Mouse (Mus musculus) ES-CJ7 (cell line): ENCODE results near the gene Cyp2d26.

Experiments
- DNase-seq: peaks from one replicate; pipeline ENCODE4 v3.0.0; 2011; ENCODE audit warnings: low read depth, low spot score

Gene Cyp2d26

GRCm38 (mm10) chr15:82763631-82764420, 30.3 kb downstream of the Cyp2d26 start, which contains the start of gene Cyp2d40:
TSS of gene Cyp2d40 (minus strand) at chr15:82764183.
- DNase-seq: no peak

- no peak for DNase-seq
Measured at GRCm38 (mm10) chr15:82748141-82748540, 46.0 kb downstream of the Cyp2d26 start.

- no peak for DNase-seq
Measured at GRCm38 (mm10) chr15:82747516-82747915, 46.6 kb downstream of the Cyp2d26 start.
